Mouse (Mus musculus) monocyte, adult 2 months (primary cell): ENCODE results near the gene Mafk.
A peak's percentile ranks its signal among the peaks of the same experiment; 100 is the strongest.
"Not testable (repeated sequence)": the region's sequence is repeated elsewhere in the genome, so short reads cannot be mapped to it uniquely, and the experiment has no call there.

Source experiments
- DNase-seq, 2 experiments: peaks; one replicate each; pipeline ENCODE4 v3.0.0; 2022; ENCODE audit warnings: low spot score in 2 of 2, low read depth in 1 of 2

Gene Mafk

DNA sequence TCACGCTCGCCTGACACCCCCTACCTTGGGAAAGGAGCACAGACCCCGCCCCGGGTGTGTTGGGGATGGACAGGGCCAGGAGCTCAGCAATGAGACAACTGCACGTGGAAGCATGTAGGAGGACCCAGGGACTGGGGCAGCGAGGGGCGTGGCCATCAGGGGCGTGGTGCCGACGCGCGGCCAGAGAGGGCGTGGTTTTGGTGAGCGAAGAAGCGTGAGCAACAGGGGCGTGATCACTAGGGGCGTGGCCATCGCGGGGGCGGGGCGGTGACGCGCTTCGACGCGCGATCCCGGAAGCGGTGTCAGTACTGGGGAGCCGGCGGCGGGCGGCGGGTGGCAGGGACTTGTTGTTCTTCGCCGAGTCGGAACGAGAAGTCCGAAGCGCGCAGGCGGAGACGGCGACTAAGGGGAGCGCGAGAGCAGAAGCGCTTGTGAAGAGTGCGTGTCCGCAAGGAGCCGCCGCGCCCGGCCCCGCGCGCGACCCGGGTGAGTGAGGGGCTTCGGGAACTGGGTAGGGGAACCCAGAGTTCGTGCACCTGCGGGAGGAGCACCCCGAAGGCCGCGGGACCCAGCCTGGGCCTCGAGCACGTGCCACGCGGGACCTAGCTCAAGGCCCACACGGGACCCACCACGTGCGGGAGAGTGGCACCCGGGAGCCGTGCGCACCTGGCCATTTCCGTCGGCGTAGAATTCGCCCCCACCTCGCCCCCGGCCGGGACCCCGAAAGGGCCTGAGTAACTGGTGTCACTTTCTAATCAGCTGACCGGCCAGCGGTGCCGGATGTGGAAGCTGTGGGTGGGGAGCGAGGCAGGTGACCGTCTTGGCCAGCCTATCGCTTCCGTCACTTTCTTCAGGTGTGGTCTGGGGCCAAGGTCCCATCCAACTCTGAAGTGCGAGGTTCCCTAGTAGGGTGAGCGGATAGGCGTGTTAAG lies at the start of gene Mafk:
Gene Mafk (plus strand): TSS at position 287 of the 932 bp plus-strand sequence.
- DNase-seq = peak; percentile 98 to 99

- not testable (repeated sequence) for DNase-seq
Observed at GRCm38 (mm10) chr5:139742640-139743039, 48.7 kb upstream of the Mafk start.

GRCm38 (mm10) chr5:139745771-139746170 lies 45.5 kb upstream of the Mafk start:
- DNase-seq = no peak

- no peak for DNase-seq
Observed at GRCm38 (mm10) chr5:139749413-139750125, 41.7 kb upstream of the Mafk start.

DNA sequence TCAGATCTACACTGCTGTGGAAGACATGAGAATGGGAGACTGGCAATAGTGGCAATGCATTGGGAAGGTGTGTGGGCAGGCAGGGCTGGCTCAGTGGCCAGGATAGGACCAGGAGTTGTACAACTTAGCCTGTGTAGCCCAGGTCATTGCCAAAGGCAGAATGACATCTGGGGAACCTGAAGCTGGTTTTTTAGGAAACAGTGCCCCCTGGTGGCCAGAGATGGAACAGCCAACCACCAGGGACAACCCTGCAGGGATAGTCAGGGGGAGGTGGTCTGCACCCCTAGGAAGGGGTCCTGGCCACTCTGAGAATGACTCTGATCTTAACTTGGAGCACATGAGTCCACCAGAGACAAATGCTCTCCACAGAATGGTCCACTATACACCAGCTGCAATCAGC lies 40.8 kb upstream of the Mafk start:
- DNase-seq = peak in 1 of 2 experiments; percentile 50

GRCm38 (mm10) chr5:139754753-139755152 lies 36.6 kb upstream of the Mafk start:
- DNase-seq = no peak

GRCm38 (mm10) chr5:139756135-139756534 lies 35.2 kb upstream of the Mafk start:
- DNase-seq = no peak

DNA sequence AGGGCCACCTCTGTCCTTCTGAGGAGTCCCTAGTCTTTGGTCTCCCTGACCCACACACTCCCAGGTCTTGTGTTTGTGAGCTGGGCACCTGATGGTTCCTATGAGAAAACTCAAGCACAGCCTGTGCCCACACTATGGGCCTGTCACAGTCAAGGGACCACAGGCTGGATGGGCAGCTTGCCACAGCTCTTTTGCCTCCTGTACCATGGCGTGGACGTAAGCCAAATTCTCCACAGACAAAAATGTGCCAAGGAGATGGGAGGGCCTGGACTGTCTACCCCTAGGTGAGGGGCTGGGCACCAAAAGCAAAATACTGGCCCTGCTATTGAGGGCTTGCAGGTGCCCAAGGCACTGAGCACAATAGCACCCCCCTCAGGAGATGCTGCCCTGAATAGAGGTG lies 34.7 kb upstream of the Mafk start:
- DNase-seq = no peak

DNA sequence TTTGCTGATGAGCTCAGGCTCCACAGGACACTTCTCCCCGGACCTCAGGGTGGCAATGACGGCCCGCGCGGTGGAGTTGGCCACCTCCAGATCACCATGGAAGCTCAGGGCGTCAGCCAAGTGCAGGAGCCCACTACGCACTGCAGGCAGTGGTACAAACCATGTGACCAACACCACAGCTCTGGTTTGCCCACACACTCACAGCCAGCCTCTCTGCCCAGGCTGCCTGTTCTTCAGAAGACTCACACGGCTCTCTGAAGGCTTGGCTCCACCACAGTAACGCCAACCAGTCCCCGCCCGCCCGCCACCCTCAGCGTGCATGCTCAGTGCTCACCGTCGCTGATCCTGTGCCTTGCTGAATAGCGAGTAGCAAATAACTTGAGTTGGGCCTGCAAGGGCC lies 33.2 kb upstream of the Mafk start:
- no peak for DNase-seq

- DNase-seq = no peak
Observed at GRCm38 (mm10) chr5:139764296-139764695, 27.0 kb upstream of the Mafk start.

DNA sequence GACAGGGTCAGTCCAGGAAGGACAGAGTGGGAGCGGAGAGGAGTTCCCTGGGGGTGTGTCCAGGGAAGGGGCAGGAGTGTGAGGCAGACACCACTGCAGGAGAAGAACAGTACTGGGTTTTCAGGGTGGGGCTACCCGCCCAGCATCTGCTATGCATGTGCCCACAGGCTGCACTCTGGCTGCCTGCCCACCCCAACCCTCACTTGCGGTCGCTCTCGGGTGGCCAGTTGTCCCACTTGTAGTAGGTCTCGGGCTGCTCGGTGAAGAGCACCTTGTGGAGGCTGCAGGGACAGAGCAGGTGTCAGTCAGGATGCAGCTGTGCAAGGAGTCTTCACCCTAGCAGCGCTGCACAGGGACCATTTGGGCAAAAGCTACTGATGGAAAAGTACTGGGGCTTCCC lies 23.1 kb upstream of the Mafk start:
- DNase-seq = no peak

GRCm38 (mm10) chr5:139775216-139775926 lies 15.9 kb upstream of the Mafk start, which contains the start of gene Ints1:
Gene Ints1 (minus strand): TSS chr5:139775674.
- DNase-seq = peak; percentile 79 to 91

- DNase-seq = no peak
Observed at GRCm38 (mm10) chr5:139776966-139777365, 14.3 kb upstream of the Mafk start.

GRCm38 (mm10) chr5:139781406-139781805 lies 9.9 kb upstream of the Mafk start:
- DNase-seq = no peak

DNA sequence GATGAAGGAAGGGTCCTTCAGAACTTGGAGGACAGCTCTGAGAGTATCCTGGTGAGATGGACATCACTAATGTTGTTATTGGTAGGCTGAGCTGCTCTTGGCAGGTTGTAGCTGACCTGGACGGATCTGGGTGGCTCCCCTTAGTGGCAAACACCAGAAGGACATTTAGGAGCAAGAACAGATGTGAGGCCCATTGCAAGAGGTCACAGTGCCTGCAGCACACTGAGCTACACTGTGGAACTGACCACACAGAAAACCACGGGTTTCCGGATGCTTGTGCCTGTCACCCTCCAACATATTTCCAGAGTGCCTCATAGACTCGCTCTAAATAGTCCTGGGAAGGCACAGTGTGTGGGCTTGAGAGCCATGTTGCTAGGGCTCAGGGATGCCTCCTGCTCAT lies 1.8 kb upstream of the Mafk start:
- DNase-seq = no peak

DNA sequence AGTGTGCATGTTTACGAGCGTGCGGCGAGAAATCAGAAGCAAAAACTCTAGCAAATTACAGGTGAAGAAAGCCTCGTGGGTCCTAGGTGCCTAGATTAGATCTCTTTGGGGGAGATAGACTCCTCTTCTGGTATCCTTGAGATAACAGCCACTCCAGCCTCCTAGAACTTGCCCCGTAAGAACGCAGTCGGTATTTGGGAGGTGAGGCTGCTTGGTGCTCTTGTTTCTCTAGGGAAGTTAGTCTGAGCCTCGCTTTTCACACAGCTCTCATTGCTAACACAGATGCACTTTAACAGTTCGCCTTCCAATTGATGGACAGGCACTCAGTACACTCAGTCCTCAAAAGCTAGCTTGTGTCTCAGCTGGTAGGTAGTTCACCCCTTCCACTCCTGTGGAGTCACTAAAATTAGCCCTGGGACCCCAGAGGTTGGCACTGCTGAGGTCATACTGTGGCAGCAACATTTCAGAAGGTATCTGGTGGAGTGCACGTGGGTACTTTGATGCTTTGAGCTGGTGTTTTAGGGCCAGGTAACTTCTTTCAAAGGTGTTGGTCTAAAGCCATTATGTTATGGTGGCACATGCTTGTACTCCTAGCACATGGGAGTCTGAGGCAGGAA lies 954 bp downstream of the Mafk start:
- no peak for DNase-seq

GRCm38 (mm10) chr5:139792966-139793337 lies 1.6 kb downstream of the Mafk start:
- DNase-seq = no peak

- no peak for DNase-seq
Observed at GRCm38 (mm10) chr5:139793338-139794089, 2.2 kb downstream of the Mafk start.

DNA sequence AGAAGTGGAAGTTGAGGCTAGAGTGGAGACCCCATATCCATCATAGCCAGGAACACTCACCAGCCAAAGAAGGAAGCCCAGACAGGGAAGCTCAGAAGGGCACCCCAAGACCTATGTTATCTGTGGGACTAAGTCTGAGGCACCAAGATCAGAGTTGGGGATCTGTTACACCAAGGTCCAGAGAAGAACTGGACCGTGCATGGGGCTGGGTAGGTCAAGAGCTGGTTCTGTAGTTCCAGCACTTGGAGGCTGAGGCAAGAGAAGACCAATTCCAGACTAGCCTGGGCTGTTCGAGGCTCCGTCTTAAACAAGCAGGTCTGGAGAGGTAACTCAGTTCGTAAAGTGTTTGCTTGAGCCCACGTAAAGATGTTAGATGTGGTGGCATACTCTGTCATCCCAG lies 2.8 kb downstream of the Mafk start:
- no peak for DNase-seq

- DNase-seq = no peak
Observed at GRCm38 (mm10) chr5:139794938-139795337, 3.6 kb downstream of the Mafk start.
